In the genomic region with DNA sequence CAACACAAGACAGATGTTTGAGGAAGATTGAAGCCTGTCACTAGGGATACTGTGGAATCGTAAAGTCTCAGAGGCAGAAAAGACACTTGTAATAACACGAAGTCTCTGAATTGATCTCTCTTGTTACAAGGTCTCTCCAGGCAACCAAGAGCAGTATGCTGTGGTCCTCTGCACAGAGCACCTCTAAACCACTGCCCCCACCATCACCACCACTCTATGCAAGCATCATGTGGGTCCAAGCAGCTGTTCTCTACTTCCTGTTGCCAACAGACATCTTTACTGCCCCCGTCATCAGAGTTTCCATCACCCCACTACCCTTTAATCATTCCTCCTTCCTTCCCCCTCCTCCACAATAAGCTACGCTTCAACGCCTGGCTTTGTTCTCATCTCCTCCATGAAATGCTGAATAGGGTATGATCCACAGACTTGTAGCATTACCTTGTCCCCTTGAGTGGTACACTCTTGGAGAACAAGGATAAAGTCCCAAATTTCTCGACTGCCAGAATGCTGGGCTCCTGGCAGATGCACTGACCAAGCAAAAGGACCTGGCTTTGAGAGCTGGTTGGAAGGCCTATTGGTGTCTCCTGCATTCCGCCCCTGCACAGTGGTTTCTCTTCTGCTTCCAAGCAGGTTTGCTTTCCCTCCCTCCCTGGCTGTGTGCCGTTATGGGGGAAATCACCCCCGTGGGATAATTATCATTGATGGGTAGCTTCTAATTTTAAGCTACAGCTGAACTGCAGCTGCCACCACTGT, we compare ENCODE assay signal across 13 mouse cellular contexts.
DNase-seq lines count a peak whose midpoint lies in the region; ATAC-seq and TF ChIP-seq lines count a peak whose summit lies in the region.
"Had no signal": no experiment of that assay in that cellular context is flagged by ENCODE, and none has a peak within 500 bp of the region (broad histone marks: within the 10 kb centered on the region; RNA-seq: fewer than 3 reads in every experiment).

No protein-coding gene starts in this region.

- intact Hi-C loops in gastrocnemius, adult 2 months (cut with DNase I): no loop called here

- H3K27ac ChIP-seq in gastrocnemius, adult 2 months: peak overlapping the region; percentile 16; the same call in 1 of the 2 replicates
- peak overlapping the region; percentile 39; the same call in 1 of the 2 replicates for H3K27ac ChIP-seq in neural tube, embryonic 11.5 days (ENCODE audit: low read depth, low read length)
- H3K27ac ChIP-seq in hindbrain, embryonic 16.5 days (ENCODE audit: low read depth, low read length): no peak overlapping the region; the same call in 1 of the 2 replicates
- H3K27ac ChIP-seq: heart, embryonic 10.5 days; limb, embryonic 10.5 days had no signal

- DNase-seq in gastrocnemius, adult 2 months: peak; percentile 30
- no peak for DNase-seq in gastrocnemius, postnatal 10 days
- peak; percentile 38 for DNase-seq in neural tube, embryonic 11.5 days (ENCODE audit: low spot score)
- DNase-seq in neural tube, embryonic 10.5 days (ENCODE audit: extremely low spot score, low spot score): no peak
- peak; percentile 18 for DNase-seq in right cerebral cortex, postnatal 4 days
- no peak for DNase-seq in thymus, postnatal 4 days
- no peak for DNase-seq in lung, postnatal 10 days
- DNase-seq: lung, adult 18-20 months; thymus, adult 2 months had no signal

- H3K9ac ChIP-seq in neural tube, embryonic 11.5 days (ENCODE audit: low read length): no peak overlapping the region
- H3K9ac ChIP-seq in hindbrain, embryonic 16.5 days (ENCODE audit: low read depth, low read length): no peak overlapping the region

- no peak for ATAC-seq in neural tube, embryonic 11.5 days (ENCODE audit: insufficient read depth, low FRiP score, low TSS enrichment)
- peak; percentile 54; the same call in 1 of the 2 replicates for ATAC-seq in hindbrain, embryonic 16.5 days
- ATAC-seq: activated CD4-positive, CD25-positive, alpha-beta regulatory T cell, adult 4 months had no signal

- 32% methylated on average over 9 of the region's 9 CpGs for WGBS in neural tube, embryonic 11.5 days
- 33% methylated on average over 9 of the region's 9 CpGs for WGBS in hindbrain, embryonic 16.5 days

- peaks cover 9% of the 10 kb centered on the region for H3K4me1 ChIP-seq in neural tube, embryonic 11.5 days (ENCODE audit: control insufficient read depth, insufficient read depth, low read length)
- peaks cover 5% of the 10 kb centered on the region for H3K4me1 ChIP-seq in hindbrain, embryonic 16.5 days (ENCODE audit: control insufficient read depth, insufficient read depth, low read depth, low read length)
- H3K4me1 ChIP-seq: heart, embryonic 10.5 days had no signal

- H3K27me3 ChIP-seq in neural tube, embryonic 11.5 days (ENCODE audit: control insufficient read depth, insufficient read depth, low read length): no peaks in the 10 kb centered on the region
- H3K27me3 ChIP-seq in hindbrain, embryonic 16.5 days (replicated peaks; ENCODE audit: control insufficient read depth, insufficient read depth, low read length): no peaks in the 10 kb centered on the region

- TF ChIP-seq CTCF in gastrocnemius, adult 2 months (IDR thresholded peaks at IDR 0.05): no peak

- H3K9me3 ChIP-seq in neural tube, embryonic 11.5 days (ENCODE audit: control insufficient read depth, low read length): no peaks in the 10 kb centered on the region
- no peaks in the 10 kb centered on the region for H3K9me3 ChIP-seq in hindbrain, embryonic 16.5 days (ENCODE audit: control insufficient read depth, low read length)
- H3K9me3 ChIP-seq: heart, embryonic 10.5 days; limb, embryonic 10.5 days had no signal

- H3K4me3 ChIP-seq in gastrocnemius, adult 2 months: no peak overlapping the region
- no peak overlapping the region for H3K4me3 ChIP-seq in neural tube, embryonic 11.5 days (ENCODE audit: low read depth, low read length)
- H3K4me3 ChIP-seq in hindbrain, embryonic 16.5 days (ENCODE audit: low read length): no peak overlapping the region
- H3K4me3 ChIP-seq: heart, embryonic 10.5 days; limb, embryonic 10.5 days had no signal

- H3K4me2 ChIP-seq in neural tube, embryonic 11.5 days (ENCODE audit: low read depth): no peak overlapping the region
- H3K4me2 ChIP-seq in hindbrain, embryonic 16.5 days (ENCODE audit: low read length): no peak overlapping the region

- no peaks in the 10 kb centered on the region for H3K36me3 ChIP-seq in neural tube, embryonic 11.5 days (ENCODE audit: control insufficient read depth, insufficient read depth, low read length)
- no peaks in the 10 kb centered on the region for H3K36me3 ChIP-seq in hindbrain, embryonic 16.5 days (ENCODE audit: control insufficient read depth, insufficient read depth, low read length)
- H3K36me3 ChIP-seq: heart, embryonic 10.5 days; limb, embryonic 10.5 days had no signal

Comparison
In these comparisons a context has a peak if more than half of its experiments do, and no peak if none do; other contexts are left out.
1. DNase-seq: peak in gastrocnemius, adult 2 months (single experiment), neural tube, embryonic 11.5 days (single experiment) and right cerebral cortex, postnatal 4 days (single experiment); none in gastrocnemius, postnatal 10 days (single experiment), neural tube, embryonic 10.5 days (single experiment), thymus, postnatal 4 days (single experiment) and lung, postnatal 10 days (single experiment).